Mouse (Mus musculus): ENCODE measurements around the gene Angptl8.

GRCm38 (mm10) chr9:21788234-21788633, 47.1 kb upstream of the Angptl8 start:
- TF ChIP-seq EP300 (IDR thresholded peaks at IDR 0.05; ENCODE audit: low read depth) (no peak), CTCF (IDR thresholded peaks at IDR 0.05; ENCODE audit: low read depth) (no peak)

Measured in liver, postnatal 0 days (tissue).